Mouse (Mus musculus) forebrain, embryonic 14.5 days (tissue): Measurements from ENCODE around the gene Cct3. TPM values are rescaled to one million over a fixed set of nuclear protein-coding genes. Genes with fewer than 3 reads are reported as not detected.

Source experiments
- ATAC-seq: fragments of 200-750 bp; cut with Nextera tagmentation; 2 replicates; pipeline ENCODE4 v1.8.0; 2017; ENCODE audit warnings: mild to moderate bottlenecking, moderate library complexity
- DNase-seq: peaks from one replicate; pipeline ENCODE4 v3.0.0-alpha.2; 2015; ENCODE audit warnings: low spot score
- H3K27ac ChIP-seq: fragments of 300-500 bp; sonication (generic); 2 replicates; pipeline ENCODE4 v1.5.1; 2014; ENCODE audit warnings: low read depth, mild to moderate bottlenecking, control low read depth, low read length, moderate library complexity
- H3K27me3 ChIP-seq: fragments of 300-500 bp; sonication (generic); replicated peaks from 2 replicates; pipeline ENCODE4 v1.6.1; 2014; ENCODE audit warnings: low read length, control low read depth, mixed read lengths; ENCODE audit not compliant: control insufficient read depth, insufficient read depth
- H3K36me3 ChIP-seq: fragments of 300-500 bp; sonication (generic); 2 replicates; pipeline ENCODE4 v1.6.1; 2014; ENCODE audit warnings: low read length, control low read depth; ENCODE audit not compliant: control insufficient read depth, insufficient read depth
- H3K4me1 ChIP-seq: fragments of 300-500 bp; sonication (generic); 2 replicates; pipeline ENCODE4 v1.6.1; 2014; ENCODE audit warnings: antibody characterized with exemption, low read length, control low read depth; ENCODE audit not compliant: control insufficient read depth, insufficient read depth
- H3K4me2 ChIP-seq: fragments of 300-500 bp; sonication (generic); 2 replicates; pipeline ENCODE4 v1.6.1; 2014; ENCODE audit warnings: mild to moderate bottlenecking, control low read depth, low read length
- H3K4me3 ChIP-seq: fragments of 300-500 bp; sonication (generic); 2 replicates; pipeline ENCODE4 v1.5.1; 2014; ENCODE audit warnings: low read depth, low read length, control low read depth
- H3K9ac ChIP-seq: fragments of 300-500 bp; sonication (generic); 2 replicates; pipeline ENCODE4 v1.6.1; 2014; ENCODE audit warnings: mild to moderate bottlenecking, low read length, control low read depth, moderate library complexity
- H3K9me3 ChIP-seq: fragments of 300-500 bp; sonication (generic); replicated peaks from 2 replicates; pipeline ENCODE4 v1.6.1; 2016; ENCODE audit warnings: low read length, control low read depth, mixed read lengths; ENCODE audit not compliant: control insufficient read depth
- WGBS: fragments of 180-500 bp; shearing (Covaris S2); extraction: QIAGEN DNeasy Blood & Tissue Kit; methylation state at CpG from one replicate; pipeline ENCODE4 v1.1.7; 2014; 5-methylcytosine and 5-hydroxymethylcytosine counted together
- polyA plus RNA-seq: library from polyadenylated mRNA; unstranded; fragments of >200 nt; fragmentation: Nextera tagmentation; extraction: Ambion mirVana; gene quantifications from 2 replicates; pipeline ENCODE4 v1.2.1, GENCODE M21; 2014

Cct3 gene
- polyA plus RNA-seq, result 578 and 616 TPM in 2 replicates

- H3K4me3 ChIP-seq, result peak within 1 kb of the TSS; percentile 80
- whole genome bisulfite sequencing, result 1% methylated on average over 44 of the region's 44 CpGs
- H3K9me3 ChIP-seq, result no peaks in the 10 kb centered on the region
- peak within 1 kb of the TSS; percentile 90 for H3K4me2 ChIP-seq
- peak; percentile 99 for ATAC-seq
- H3K9ac ChIP-seq, result peak within 1 kb of the TSS; percentile 89
- H3K36me3 ChIP-seq, result peaks cover 32% of the 10 kb centered on the region
- H3K4me1 ChIP-seq, result peaks cover 16% of the 10 kb centered on the region; the same call in 1 of the 2 replicates
- no peaks in the 10 kb centered on the region for H3K27me3 ChIP-seq
- peak; percentile 100 for DNase-seq
- H3K27ac ChIP-seq, result peak within 1 kb of the TSS; percentile 91
These were observed at the start of gene Cct3, which contains the start of gene Tsacc for GRCm38 (mm10) chr3:88296561-88297318. Gene Cct3 (plus strand): TSS chr3:88297116. Gene Tsacc (minus strand): TSS chr3:88296999.

GRCm38 (mm10) chr3:88247666-88248065 is 49.2 kb upstream of the Cct3 start:
- WGBS, result 78% methylated on average over 9 of the region's 9 CpGs
- Histone ChIP-seq H3K4me3 (no peak overlapping the region), H3K9me3 (no peaks in the 10 kb centered on the region), H3K36me3 (no peaks in the 10 kb centered on the region), H3K27ac (no peak overlapping the region), H3K4me1 (peaks cover 1% of the 10 kb centered on the region; the same call in 1 of the 2 replicates), H3K27me3 (no peaks in the 10 kb centered on the region), H3K4me2 (no peak overlapping the region), H3K9ac (no peak overlapping the region)
- ATAC-seq, result no peak
- DNase-seq, result no peak

DNA sequence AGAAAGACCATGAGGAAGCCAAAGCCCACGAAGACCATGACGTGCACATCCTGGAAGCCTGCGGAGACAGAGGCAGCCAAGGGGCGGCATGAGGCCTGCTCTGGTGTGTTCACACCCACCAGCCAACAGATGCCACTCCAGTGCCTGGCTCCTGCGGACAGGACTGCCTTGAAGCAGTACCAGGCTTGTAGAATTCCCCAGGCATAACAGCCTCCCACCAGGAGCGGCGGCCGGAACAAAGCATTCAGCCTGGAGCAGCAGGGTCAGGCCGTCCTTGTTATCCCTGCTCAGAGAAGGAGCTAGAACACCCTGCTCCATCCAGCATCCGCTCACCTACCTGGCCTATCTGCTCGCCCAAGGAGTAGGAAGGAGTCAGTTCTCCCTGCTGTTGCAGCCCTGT is 48.5 kb upstream of the Cct3 start:
- Histone ChIP-seq H3K27ac (no peak overlapping the region), H3K4me1 (no peaks in the 10 kb centered on the region), H3K9ac (peak overlapping the region; percentile 40; the same call in 1 of the 2 replicates), H3K9me3 (no peaks in the 10 kb centered on the region), H3K4me3 (no peak overlapping the region), H3K27me3 (no peaks in the 10 kb centered on the region; the same call in 1 of the 2 replicates), H3K4me2 (no peak overlapping the region), H3K36me3 (no peaks in the 10 kb centered on the region)
- ATAC-seq, result no peak
- 59% methylated on average over 11 of the region's 11 CpGs for WGBS
- no peak for DNase-seq

- Histone ChIP-seq H3K4me1 (peaks cover 6% of the 10 kb centered on the region; the same call in 1 of the 2 replicates), H3K4me3 (no peak overlapping the region), H3K27ac (no peak overlapping the region), H3K9ac (no peak overlapping the region), H3K9me3 (no peaks in the 10 kb centered on the region), H3K36me3 (no peaks in the 10 kb centered on the region), H3K4me2 (no peak overlapping the region), H3K27me3 (peaks cover 4% of the 10 kb centered on the region)
- ATAC-seq, result no peak
- WGBS, result 81% methylated on average over 6 of the region's 6 CpGs
- DNase-seq, result no peak
These were observed 44.2 kb upstream of the Cct3 start for GRCm38 (mm10) chr3:88252739-88253138.

DNA sequence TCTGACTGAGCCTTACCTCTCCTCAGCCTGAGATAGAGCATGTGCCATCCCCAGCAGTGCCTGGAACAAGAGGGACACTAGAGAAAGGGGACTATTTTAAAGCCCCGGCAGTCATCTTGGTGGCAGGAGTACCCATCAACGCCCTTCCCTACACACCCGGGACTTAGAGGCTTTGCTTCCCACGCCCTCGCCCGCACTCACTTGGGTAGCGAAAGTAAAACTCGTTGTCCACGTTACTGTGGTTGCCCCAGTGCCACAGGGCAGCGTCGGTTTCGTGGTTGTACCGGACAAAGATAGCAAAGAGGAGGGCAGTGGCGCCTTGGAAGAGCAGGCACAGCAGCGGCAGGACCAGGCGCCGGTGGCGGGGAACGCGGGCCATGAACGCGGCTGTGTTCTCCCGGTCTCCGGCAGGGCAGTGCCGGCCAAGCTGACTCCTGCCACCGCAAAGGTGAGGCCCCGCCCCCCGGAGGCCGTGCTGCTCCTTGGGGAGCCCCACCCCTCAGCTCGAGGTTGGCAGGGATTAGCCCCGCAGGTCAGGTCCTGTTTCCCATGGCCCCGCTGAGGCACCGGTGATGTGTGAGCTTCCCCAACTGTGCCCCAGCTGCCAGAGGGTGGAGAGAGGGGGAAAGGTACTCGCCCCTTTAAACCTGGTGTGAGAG is 42.5 kb upstream of the Cct3 start, which contains the start of gene Rhbg:
Rhbg (minus strand) TSS at position 442 of the 659 bp plus-strand sequence.
- H3K9ac ChIP-seq, result peak within 1 kb of the TSS; percentile 54
- peak within 1 kb of the TSS; percentile 62 for H3K4me2 ChIP-seq
- peak within 1 kb of the TSS; percentile 29 for H3K4me3 ChIP-seq
- H3K36me3 ChIP-seq, result no peaks in the 10 kb centered on the region
- peaks cover 4% of the 10 kb centered on the region for H3K27me3 ChIP-seq
- ATAC-seq, result no peak
- no peak for DNase-seq
- H3K27ac ChIP-seq, result no peak within 1 kb of the TSS
- no peaks in the 10 kb centered on the region for H3K9me3 ChIP-seq
- WGBS, result 2% methylated on average over 34 of the region's 34 CpGs
- peaks cover 6% of the 10 kb centered on the region; the same call in 1 of the 2 replicates for H3K4me1 ChIP-seq

DNA sequence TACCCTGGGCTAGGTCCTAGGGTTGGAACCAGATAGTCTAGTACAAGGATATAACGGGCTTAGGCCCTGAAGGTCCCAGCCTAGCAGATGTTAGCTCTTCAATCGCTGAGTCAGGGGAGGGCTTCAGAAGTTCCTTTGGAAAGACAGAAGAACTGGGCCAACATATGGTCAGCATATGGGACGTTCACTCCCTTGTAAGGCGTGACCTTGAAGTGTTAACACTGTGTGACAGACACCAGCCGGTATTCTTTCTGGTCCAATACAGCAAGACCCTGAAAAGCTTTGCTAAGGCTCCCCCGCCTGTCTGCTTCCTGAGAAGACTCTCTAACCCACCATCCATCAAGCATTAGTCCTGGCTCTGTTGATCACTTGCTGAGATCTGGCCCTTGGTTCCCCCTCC is 41.0 kb upstream of the Cct3 start:
- DNase-seq (peak; percentile 42), ATAC-seq (no peak)
- 68% methylated on average over 6 of the region's 6 CpGs for WGBS

GRCm38 (mm10) chr3:88256382-88256781 is 40.5 kb upstream of the Cct3 start:
- Histone ChIP-seq H3K4me1 (peaks cover 6% of the 10 kb centered on the region; the same call in 1 of the 2 replicates), H3K9ac (no peak overlapping the region), H3K27ac (no peak overlapping the region), H3K4me2 (no peak overlapping the region), H3K4me3 (no peak overlapping the region), H3K27me3 (peaks cover 4% of the 10 kb centered on the region), H3K36me3 (no peaks in the 10 kb centered on the region), H3K9me3 (no peaks in the 10 kb centered on the region)
- WGBS, result 88% methylated on average over 7 of the region's 7 CpGs
- DNase-seq (no peak), ATAC-seq (no peak)

More for the DNA sequence above, 41.0 kb upstream of the Cct3 start:
- Histone ChIP-seq H3K4me1 (peaks cover 6% of the 10 kb centered on the region; the same call in 1 of the 2 replicates), H3K9me3 (no peaks in the 10 kb centered on the region), H3K4me3 (no peak overlapping the region), H3K4me2 (no peak overlapping the region), H3K27me3 (peaks cover 4% of the 10 kb centered on the region), H3K36me3 (no peaks in the 10 kb centered on the region), H3K27ac (no peak overlapping the region), H3K9ac (no peak overlapping the region)

DNA sequence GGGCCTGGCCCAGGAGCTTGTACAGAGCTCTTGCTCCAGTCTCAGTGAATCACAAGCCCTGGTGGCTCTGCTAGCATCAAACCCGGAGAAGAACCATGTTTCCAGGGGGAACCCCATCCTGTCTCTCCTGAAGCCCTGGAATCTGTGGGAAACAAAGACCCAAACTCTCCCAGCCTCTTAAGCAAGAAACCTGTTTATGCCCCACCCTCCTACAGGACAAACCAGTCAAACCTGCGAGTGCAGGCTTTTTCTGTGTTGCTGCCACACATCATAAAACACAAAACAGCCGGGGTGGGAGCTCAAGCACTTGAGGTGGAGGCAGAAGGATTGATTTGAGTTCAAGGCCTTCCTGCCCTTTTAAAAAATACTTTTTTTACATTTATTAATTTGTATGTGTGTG is 34.6 kb upstream of the Cct3 start:
- 81% methylated on average over 3 of the region's 3 CpGs for WGBS

More for the DNA sequence above, 34.6 kb upstream of the Cct3 start:
- Histone ChIP-seq H3K4me3 (no peak overlapping the region), H3K4me1 (no peaks in the 10 kb centered on the region), H3K9me3 (no peaks in the 10 kb centered on the region), H3K4me2 (no peak overlapping the region), H3K9ac (no peak overlapping the region), H3K36me3 (no peaks in the 10 kb centered on the region), H3K27me3 (0 out of 2 replicates have a peak, but pooled peaks cover 2% of the 10 kb centered on the region), H3K27ac (no peak overlapping the region)
- DNase-seq (no peak), ATAC-seq (no peak)
